Mouse (Mus musculus): ENCODE measurements at regions not wholly inside any gene's neighbourhood (a gene's known extent, or its start where the extent isn't known, plus 50 kb on each side); places are given as distances from the start of the nearest gene placed in this dataset.

- no peak for DNase-seq
Observed at GRCm38 (mm10) chrX:105346420-105346819, 153.2 kb upstream of the Cypt2 start.

- DNase-seq = no peak
Observed at GRCm38 (mm10) chrX:105366284-105366683, 133.3 kb upstream of the Cypt2 start.

DNA sequence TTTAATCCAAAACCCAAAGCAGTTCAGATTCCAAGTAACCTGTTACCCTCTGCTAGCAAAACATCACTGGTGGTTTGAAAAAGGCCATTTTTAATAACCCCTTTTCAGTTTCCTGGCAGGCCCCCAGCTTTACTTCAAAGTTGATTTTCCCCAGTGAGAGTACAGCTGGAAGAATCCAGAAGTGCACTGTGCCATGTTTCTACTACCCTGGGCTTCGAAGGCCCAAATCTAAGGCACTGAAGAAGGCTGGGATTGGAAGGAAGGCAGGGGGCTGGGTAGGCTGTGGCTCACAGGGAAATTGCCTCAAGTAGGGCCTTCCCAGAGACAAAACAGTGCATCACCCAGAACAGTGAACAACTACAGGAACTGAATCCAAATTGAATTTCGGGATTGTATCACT, 131.6 kb upstream of the Cypt2 start:
- no peak for DNase-seq

DNA sequence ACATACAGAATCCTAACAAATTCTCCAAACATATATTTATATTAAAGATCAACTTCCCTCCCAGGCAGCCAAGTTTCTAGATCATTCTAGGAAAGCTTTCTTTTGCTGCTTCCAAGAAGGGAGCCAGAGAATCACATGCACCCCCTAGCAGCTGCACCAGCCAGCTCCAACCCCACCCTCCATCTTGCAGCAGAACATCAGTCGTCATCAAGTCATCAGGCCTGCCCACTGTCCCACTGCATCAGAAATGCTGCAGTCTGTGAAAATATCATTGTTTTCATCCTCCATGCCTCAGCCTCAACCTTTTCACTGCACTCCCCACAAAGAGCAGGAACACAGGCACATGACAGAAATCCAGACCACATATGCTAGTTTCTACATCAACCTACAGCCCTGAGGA, 109.1 kb upstream of the Cypt2 start:
- DNase-seq = no peak

DNA sequence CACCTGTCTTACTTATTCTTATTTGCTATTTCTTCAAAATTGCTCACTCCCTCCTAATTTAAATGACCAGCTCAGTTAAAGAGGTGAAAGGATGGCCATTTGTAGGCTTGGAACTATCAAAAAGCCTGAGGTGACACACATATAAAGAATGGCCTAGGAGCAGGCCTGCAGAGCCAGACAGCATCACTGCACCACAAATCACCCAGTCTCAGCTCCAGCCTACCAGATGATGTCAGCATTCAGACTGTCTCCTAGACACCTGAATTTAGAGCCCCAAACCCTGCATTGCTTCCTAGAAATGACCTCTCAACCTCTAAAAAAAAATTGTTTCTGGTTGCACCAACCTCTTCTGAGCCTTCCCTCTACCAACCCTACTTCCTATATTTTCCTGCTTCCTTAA, 108.5 kb upstream of the Cypt2 start:
- DNase-seq = no peak

DNA sequence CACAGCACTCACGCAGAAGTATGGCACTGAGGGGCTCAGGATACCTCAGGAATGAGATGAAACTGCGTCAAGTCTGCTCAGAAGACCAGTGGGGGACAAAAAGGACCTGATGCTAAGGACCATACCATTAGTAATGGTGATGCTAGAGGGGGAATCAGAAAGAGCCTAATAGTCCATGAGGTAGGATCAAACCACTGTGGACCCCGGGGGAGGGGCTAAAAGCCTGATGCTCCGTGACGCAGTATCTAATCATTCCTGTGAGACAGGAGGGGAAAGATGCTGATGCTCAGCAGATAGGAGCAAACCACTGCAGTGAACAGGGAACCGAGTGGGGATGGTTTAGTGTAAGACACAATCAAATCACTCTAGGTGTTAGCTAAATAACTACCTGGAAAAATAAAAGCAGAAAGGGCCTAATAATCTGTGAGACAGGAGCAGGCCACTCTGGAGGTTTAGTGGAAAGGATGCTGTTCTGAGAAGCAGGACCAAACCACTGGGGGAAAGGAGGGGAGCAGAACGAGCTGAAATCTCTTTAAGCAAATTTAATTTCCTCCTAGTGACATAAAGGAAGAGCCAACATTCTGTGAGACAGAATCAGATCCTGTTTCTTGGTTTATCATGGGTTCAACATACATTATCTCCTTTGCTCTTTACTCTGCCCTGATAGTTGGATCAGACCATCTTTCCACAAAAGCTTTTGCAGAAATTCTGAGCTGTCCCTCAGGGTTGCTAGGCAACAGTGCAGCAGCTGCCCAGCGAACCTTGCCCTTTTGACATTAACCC, 107.7 kb upstream of the Cypt2 start:
- DNase-seq = no peak

DNA sequence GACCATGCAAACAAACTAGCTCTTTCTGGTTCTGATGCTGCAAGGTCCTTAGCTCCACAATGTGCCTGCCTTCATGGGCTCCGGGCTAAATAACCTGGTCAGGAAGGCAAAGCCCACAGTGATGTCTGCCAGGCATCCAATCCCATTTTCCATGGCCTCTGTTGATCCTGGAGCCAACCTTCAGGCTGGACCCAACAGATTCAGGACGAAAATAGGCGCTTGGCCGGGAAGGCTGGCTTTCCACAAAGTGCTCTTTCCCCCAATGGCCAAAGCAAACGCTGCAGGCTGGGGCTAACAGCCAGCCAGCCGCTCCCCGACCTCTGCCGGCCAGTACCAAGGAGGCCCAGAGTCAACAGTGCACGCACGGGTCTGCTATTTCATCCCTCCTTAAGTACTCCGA, 106.3 kb upstream of the Cypt2 start:
- DNase-seq = peak; percentile 85

DNA sequence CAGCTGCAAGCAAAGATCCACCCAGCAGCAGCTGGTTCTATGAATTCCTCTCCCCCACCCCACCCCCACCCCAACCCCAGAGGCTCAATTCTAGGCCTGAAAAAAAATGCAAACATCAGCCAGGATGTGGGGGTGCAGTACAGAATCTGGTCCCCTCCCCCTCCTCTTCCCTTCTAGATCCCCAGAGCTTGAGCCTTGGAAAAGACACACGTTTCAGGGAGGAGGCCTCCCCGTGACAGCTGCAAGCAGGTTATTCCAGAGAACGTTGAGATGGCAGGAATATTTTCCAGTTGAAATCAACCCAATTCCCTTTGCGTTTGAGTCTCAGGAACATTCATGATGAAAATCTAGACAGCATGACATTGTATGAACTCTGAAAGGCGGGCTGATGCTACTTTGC, 86.2 kb upstream of the Cypt2 start:
- DNase-seq = peak; percentile 92

- peak; percentile 91 for DNase-seq
Observed at GRCm38 (mm10) chrX:105420976-105421375, 78.6 kb upstream of the Cypt2 start.
